Mouse (Mus musculus): ENCODE results near the gene Mtcl1. TPM values are rescaled to one million over a fixed set of nuclear protein-coding genes. Genes with fewer than 3 reads are reported as not detected.
"Not testable (repeated sequence)": the region's sequence is repeated elsewhere in the genome, so short reads cannot be mapped to it uniquely, and the experiment has no call there.

Gene Mtcl1
- polyA plus RNA-seq, 1 experiment from 2014 or later = 60.4 TPM

GRCm38 (mm10) chr17:66444059-66444700 lies 5.4 kb downstream of the Mtcl1 start:
- H3K9me3 ChIP-seq (replicated peaks) = no peaks in the 10 kb centered on the region
- H3K4me1 ChIP-seq = peaks cover 72% of the 10 kb centered on the region
- peak overlapping the region; percentile 47 for H3K9ac ChIP-seq

GRCm38 (mm10) chr17:66439888-66440287 lies 9.7 kb downstream of the Mtcl1 start:
- Histone ChIP-seq H3K4me1 (peaks cover 74% of the 10 kb centered on the region), H3K36me3 (peaks cover 14% of the 10 kb centered on the region), H3K27me3 (no peaks in the 10 kb centered on the region), H3K9me3 (replicated peaks) (no peaks in the 10 kb centered on the region), H3K27ac (peak overlapping the region; percentile 35; the same call in 1 of the 2 replicates), H3K4me2 (replicated peaks) (no peak overlapping the region), H3K4me3 (no peak overlapping the region), H3K9ac (no peak overlapping the region)
- ATAC-seq (ENCODE audit: low FRiP score) = no peak
- 67% methylated on average over 8 of the region's 8 CpGs for WGBS

More at GRCm38 (mm10) chr17:66444059-66444700, 5.4 kb downstream of the Mtcl1 start:
- Histone ChIP-seq H3K4me3 (peak overlapping the region; percentile 7; the same call in 1 of the 2 replicates), H3K36me3 (no peaks in the 10 kb centered on the region), H3K27me3 (no peaks in the 10 kb centered on the region), H3K4me2 (replicated peaks) (peak overlapping the region; percentile 39), H3K27ac (peak overlapping the region; percentile 95)
- WGBS = 31% methylated on average over 9 of the region's 9 CpGs
- peak; percentile 83 for ATAC-seq (ENCODE audit: low FRiP score)

GRCm38 (mm10) chr17:66439051-66439753 lies 10.3 kb downstream of the Mtcl1 start:
- H3K9ac ChIP-seq = no peak overlapping the region
- ATAC-seq (ENCODE audit: low FRiP score) = no peak
- no peaks in the 10 kb centered on the region for H3K27me3 ChIP-seq
- H3K4me2 ChIP-seq (replicated peaks) = no peak overlapping the region
- H3K27ac ChIP-seq = peak overlapping the region; percentile 35
- no peaks in the 10 kb centered on the region for H3K9me3 ChIP-seq (replicated peaks)
- no peak overlapping the region for H3K4me3 ChIP-seq
- peaks cover 20% of the 10 kb centered on the region for H3K36me3 ChIP-seq
- peaks cover 72% of the 10 kb centered on the region for H3K4me1 ChIP-seq
- WGBS = 17% methylated on average over 11 of the region's 11 CpGs

GRCm38 (mm10) chr17:66438137-66438536 lies 11.4 kb downstream of the Mtcl1 start:
- no peak for ATAC-seq (ENCODE audit: low FRiP score)
- H3K36me3 ChIP-seq = peaks cover 20% of the 10 kb centered on the region
- no peak overlapping the region for H3K4me2 ChIP-seq (replicated peaks)
- peak overlapping the region; percentile 49; the same call in 1 of the 2 replicates for H3K27ac ChIP-seq
- H3K9ac ChIP-seq = no peak overlapping the region
- H3K4me3 ChIP-seq = no peak overlapping the region
- 87% methylated on average over 12 of the region's 12 CpGs for WGBS
- no peaks in the 10 kb centered on the region for H3K9me3 ChIP-seq (replicated peaks)
- H3K27me3 ChIP-seq = no peaks in the 10 kb centered on the region
- H3K4me1 ChIP-seq = peaks cover 71% of the 10 kb centered on the region

GRCm38 (mm10) chr17:66436811-66437210 lies 12.7 kb downstream of the Mtcl1 start:
- ATAC-seq (ENCODE audit: low FRiP score) = peak; percentile 77
- peaks cover 20% of the 10 kb centered on the region for H3K36me3 ChIP-seq
- no peaks in the 10 kb centered on the region for H3K9me3 ChIP-seq (replicated peaks)
- no peaks in the 10 kb centered on the region for H3K27me3 ChIP-seq
- H3K27ac ChIP-seq = peak overlapping the region; percentile 49; the same call in 1 of the 2 replicates
- H3K4me3 ChIP-seq = no peak overlapping the region
- peaks cover 69% of the 10 kb centered on the region for H3K4me1 ChIP-seq
- no peak overlapping the region for H3K9ac ChIP-seq
- 60% methylated on average over 8 of the region's 8 CpGs for WGBS
- no peak overlapping the region for H3K4me2 ChIP-seq (replicated peaks)

GRCm38 (mm10) chr17:66435982-66436381 lies 13.6 kb downstream of the Mtcl1 start:
- peaks cover 63% of the 10 kb centered on the region for H3K4me1 ChIP-seq
- WGBS = 85% methylated on average over 15 of the region's 15 CpGs

GRCm38 (mm10) chr17:66435007-66435406 lies 14.5 kb downstream of the Mtcl1 start:
- Histone ChIP-seq H3K27me3 (no peaks in the 10 kb centered on the region), H3K27ac (peak overlapping the region; percentile 52; the same call in 1 of the 2 replicates), H3K36me3 (peaks cover 27% of the 10 kb centered on the region), H3K4me1 (peaks cover 58% of the 10 kb centered on the region), H3K9me3 (replicated peaks) (no peaks in the 10 kb centered on the region), H3K9ac (no peak overlapping the region), H3K4me3 (no peak overlapping the region), H3K4me2 (replicated peaks) (no peak overlapping the region)
- no peak for ATAC-seq (ENCODE audit: low FRiP score)
- 87% methylated on average over 14 of the region's 14 CpGs for WGBS

More at GRCm38 (mm10) chr17:66435982-66436381, 13.6 kb downstream of the Mtcl1 start:
- Histone ChIP-seq H3K9ac (no peak overlapping the region), H3K36me3 (peaks cover 21% of the 10 kb centered on the region), H3K27me3 (no peaks in the 10 kb centered on the region), H3K9me3 (replicated peaks) (no peaks in the 10 kb centered on the region), H3K4me3 (no peak overlapping the region), H3K4me2 (replicated peaks) (no peak overlapping the region), H3K27ac (peak overlapping the region; percentile 17; the same call in 1 of the 2 replicates)
- ATAC-seq (ENCODE audit: low FRiP score) = no peak

- Histone ChIP-seq H3K4me3 (no peak overlapping the region), H3K4me1 (peaks cover 55% of the 10 kb centered on the region), H3K27ac (peak overlapping the region; percentile 52; the same call in 1 of the 2 replicates), H3K36me3 (peaks cover 27% of the 10 kb centered on the region), H3K4me2 (replicated peaks) (no peak overlapping the region), H3K9ac (no peak overlapping the region), H3K27me3 (no peaks in the 10 kb centered on the region), H3K9me3 (replicated peaks) (no peaks in the 10 kb centered on the region)
- no peak for ATAC-seq (ENCODE audit: low FRiP score)
- WGBS = 86% methylated on average over 7 of the region's 7 CpGs
These were observed 15.0 kb downstream of the Mtcl1 start for GRCm38 (mm10) chr17:66434566-66434965.

GRCm38 (mm10) chr17:66424601-66425000 lies 24.9 kb downstream of the Mtcl1 start:
- not testable (repeated sequence) for H3K4me2 ChIP-seq (replicated peaks); H3K9me3 ChIP-seq (replicated peaks); H3K27ac ChIP-seq; H3K4me3 ChIP-seq; H3K9ac ChIP-seq; H3K4me1 ChIP-seq; H3K27me3 ChIP-seq; ATAC-seq (ENCODE audit: low FRiP score)
- WGBS = 96% methylated on average over 4 of the region's 4 CpGs
- H3K36me3 ChIP-seq = peaks cover 13% of the 10 kb centered on the region

GRCm38 (mm10) chr17:66419421-66419820 lies 30.1 kb downstream of the Mtcl1 start:
- no peak for ATAC-seq (ENCODE audit: low FRiP score)
- Histone ChIP-seq H3K9me3 (replicated peaks) (no peaks in the 10 kb centered on the region), H3K36me3 (peaks cover 12% of the 10 kb centered on the region), H3K27me3 (no peaks in the 10 kb centered on the region), H3K27ac (peak overlapping the region; percentile 84; the same call in 1 of the 2 replicates), H3K9ac (no peak overlapping the region), H3K4me2 (replicated peaks) (no peak overlapping the region), H3K4me3 (no peak overlapping the region), H3K4me1 (peaks cover 35% of the 10 kb centered on the region)
- 57% methylated on average over 8 of the region's 8 CpGs for whole genome bisulfite sequencing

GRCm38 (mm10) chr17:66417748-66418147 lies 31.8 kb downstream of the Mtcl1 start:
- Histone ChIP-seq H3K9ac (no peak overlapping the region), H3K36me3 (no peaks in the 10 kb centered on the region), H3K27ac (peak overlapping the region; percentile 84), H3K27me3 (no peaks in the 10 kb centered on the region), H3K4me3 (no peak overlapping the region), H3K9me3 (replicated peaks) (no peaks in the 10 kb centered on the region), H3K4me1 (peaks cover 47% of the 10 kb centered on the region), H3K4me2 (replicated peaks) (peak overlapping the region; percentile 40; the same call in 1 of the 2 replicates)
- no peak for ATAC-seq (ENCODE audit: low FRiP score)
- WGBS = 52% methylated on average over 4 of the region's 4 CpGs

- Histone ChIP-seq H3K4me3 (no peak overlapping the region), H3K27me3 (no peaks in the 10 kb centered on the region), H3K36me3 (no peaks in the 10 kb centered on the region), H3K4me1 (peaks cover 51% of the 10 kb centered on the region), H3K4me2 (replicated peaks) (peak overlapping the region; percentile 40), H3K9ac (no peak overlapping the region), H3K27ac (peak overlapping the region; percentile 84), H3K9me3 (replicated peaks) (no peaks in the 10 kb centered on the region)
- ATAC-seq (ENCODE audit: low FRiP score) = peak; percentile 62
- 44% methylated on average over 5 of the region's 5 CpGs for WGBS
These were observed 32.2 kb downstream of the Mtcl1 start for GRCm38 (mm10) chr17:66417329-66417728.
